Mouse (Mus musculus) heart, embryonic 10.5 days (tissue): Measurements from ENCODE around the gene Eomes. TPM values are rescaled to one million over a fixed set of nuclear protein-coding genes. Genes with fewer than 3 reads are reported as not detected.

Experiments used
- DNase-seq: peaks from one replicate; pipeline ENCODE4 v3.0.0-alpha.2; 2017; ENCODE audit warnings: low spot score
- H3K27ac ChIP-seq: fragments of 300-500 bp; sonication (generic); 2 replicates; pipeline ENCODE4 v1.5.1; 2016; ENCODE audit warnings: mild to moderate bottlenecking
- H3K27me3 ChIP-seq: fragments of 300-500 bp; sonication (generic); 2 replicates; pipeline ENCODE4 v1.6.1; 2016; ENCODE audit warnings: mild to moderate bottlenecking; ENCODE audit not compliant: poor library complexity, insufficient read depth, severe bottlenecking
- H3K36me3 ChIP-seq: fragments of 300-500 bp; sonication (generic); 2 replicates; pipeline ENCODE4 v1.6.1; 2016; ENCODE audit warnings: mild to moderate bottlenecking, moderate library complexity
- H3K4me1 ChIP-seq: fragments of 300-500 bp; sonication (generic); 2 replicates; pipeline ENCODE4 v1.6.1; 2016; ENCODE audit warnings: mild to moderate bottlenecking
- H3K4me3 ChIP-seq: fragments of 300-500 bp; sonication (generic); 2 replicates; pipeline ENCODE4 v1.5.1; 2016; ENCODE audit warnings: mild to moderate bottlenecking, moderate library complexity
- H3K9me3 ChIP-seq: fragments of 300-500 bp; sonication (generic); 2 replicates; pipeline ENCODE4 v1.6.1; 2016; ENCODE audit warnings: mild to moderate bottlenecking, moderate library complexity
- WGBS: fragments of 180-500 bp; shearing (Covaris S2); methylation state at CpG from one replicate; pipeline ENCODE4 v1.1.7; 2016; 5-methylcytosine and 5-hydroxymethylcytosine counted together
- polyA plus RNA-seq: library from polyadenylated mRNA; unstranded; fragments of >200 nt; fragmentation: Nextera tagmentation; extraction: Ambion mirVana; gene quantifications from 2 replicates; pipeline ENCODE4 v1.2.1, GENCODE M21; 2016

The Eomes gene
- polyA plus RNA-seq, 1 experiment from 2014 or later = 0.13 TPM

DNA sequence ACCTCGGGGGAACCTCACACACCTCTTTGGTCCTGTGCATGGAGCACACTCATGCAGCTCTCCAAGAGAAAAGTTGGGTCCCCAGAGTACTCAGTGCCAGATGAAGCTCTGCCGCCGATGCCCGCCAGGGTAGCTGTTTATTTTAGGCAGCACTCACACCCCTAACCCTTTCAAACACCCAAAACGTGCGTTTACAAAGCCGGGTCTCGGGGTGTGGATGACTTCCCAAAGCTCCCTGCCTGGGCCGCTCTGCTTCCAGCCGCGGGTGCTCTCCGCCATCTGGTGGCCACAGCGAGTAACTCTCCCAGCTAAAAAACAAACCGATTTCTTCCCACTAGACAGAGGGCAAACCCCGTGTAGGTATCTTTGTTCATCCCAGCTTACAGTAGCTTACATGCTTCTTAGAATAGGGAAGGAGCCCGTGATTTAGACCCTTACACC, 11.6 kb downstream of the Eomes start:
- peak; percentile 87 for DNase-seq
- Histone ChIP-seq H3K27me3 (peaks cover 47% of the 10 kb centered on the region), H3K36me3 (no peaks in the 10 kb centered on the region), H3K4me3 (peak overlapping the region; percentile 62), H3K27ac (no peak overlapping the region), H3K9me3 (no peaks in the 10 kb centered on the region), H3K4me1 (peaks cover 12% of the 10 kb centered on the region; the same call in 1 of the 2 replicates)
- WGBS = under 1% methylated on average over 16 of the region's 16 CpGs

DNA sequence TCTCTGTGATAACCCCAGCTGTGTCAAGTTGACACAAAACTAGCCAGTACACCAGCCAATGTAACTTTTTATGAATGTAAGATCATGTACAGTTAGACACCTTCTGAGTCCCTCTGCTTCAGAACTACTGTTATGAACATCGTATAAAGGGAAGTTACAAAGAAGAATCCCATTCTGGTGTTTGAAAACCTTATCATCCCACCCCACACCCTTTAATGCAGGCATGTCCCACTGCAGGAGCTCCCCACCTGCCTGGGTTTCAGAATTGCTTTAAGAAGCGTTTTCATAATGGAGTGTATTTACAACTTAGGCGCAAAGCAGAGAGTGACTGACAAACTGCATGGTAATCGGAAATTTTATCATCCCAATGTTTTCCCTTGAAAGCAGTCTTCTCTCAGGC, 13.2 kb downstream of the Eomes start:
- no peak for DNase-seq
- no peaks in the 10 kb centered on the region for H3K9me3 ChIP-seq
- H3K36me3 ChIP-seq = no peaks in the 10 kb centered on the region
- WGBS = 82% methylated on average over 4 of the region's 4 CpGs
- H3K27me3 ChIP-seq = peaks cover 31% of the 10 kb centered on the region
- no peak overlapping the region for H3K27ac ChIP-seq
- no peak overlapping the region for H3K4me3 ChIP-seq
- H3K4me1 ChIP-seq = peaks cover 12% of the 10 kb centered on the region; the same call in 1 of the 2 replicates

DNA sequence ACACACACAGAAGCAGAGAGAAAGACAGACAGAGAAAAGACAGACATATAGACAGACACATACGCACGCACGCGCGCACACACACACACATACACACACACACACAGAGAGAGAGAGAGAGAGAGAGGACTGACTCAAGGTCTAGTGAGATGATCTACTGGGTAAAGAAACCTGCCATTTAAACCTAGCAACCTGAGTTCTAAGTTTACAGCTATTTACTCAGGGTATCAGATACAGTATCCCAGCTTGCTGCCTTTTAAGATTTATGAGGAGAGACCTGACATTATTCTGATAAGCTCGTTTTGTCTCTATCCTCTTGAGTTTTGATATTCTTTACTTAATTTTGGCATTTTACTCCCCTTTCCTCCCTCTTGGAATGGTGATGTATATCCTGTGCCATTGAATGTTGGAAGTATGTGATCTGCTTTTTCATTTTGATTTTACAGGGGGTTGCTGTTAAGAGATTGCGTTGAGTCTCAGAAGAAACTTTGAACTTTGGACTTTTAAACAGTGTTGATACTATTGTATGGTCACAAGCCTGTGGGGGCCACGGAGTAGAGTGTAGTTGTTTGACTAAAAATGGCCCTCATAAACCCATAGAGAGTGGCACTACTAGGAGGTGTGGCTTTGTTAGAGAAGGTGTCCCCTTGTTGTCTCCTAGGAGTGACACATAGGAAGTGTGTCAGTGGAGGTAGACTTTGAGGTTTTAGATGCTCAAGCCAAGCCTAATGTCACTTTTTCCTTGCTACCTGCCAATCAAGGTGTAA, 15.1 kb downstream of the Eomes start:
- Histone ChIP-seq H3K4me1 (peaks cover under 1% of the 10 kb centered on the region; the same call in 1 of the 2 replicates), H3K4me3 (no peak overlapping the region), H3K27me3 (peaks cover 12% of the 10 kb centered on the region; the same call in 1 of the 2 replicates), H3K9me3 (no peaks in the 10 kb centered on the region), H3K36me3 (no peaks in the 10 kb centered on the region), H3K27ac (no peak overlapping the region)
- 79% methylated on average over 8 of the region's 8 CpGs for WGBS
- no peak for DNase-seq

DNA sequence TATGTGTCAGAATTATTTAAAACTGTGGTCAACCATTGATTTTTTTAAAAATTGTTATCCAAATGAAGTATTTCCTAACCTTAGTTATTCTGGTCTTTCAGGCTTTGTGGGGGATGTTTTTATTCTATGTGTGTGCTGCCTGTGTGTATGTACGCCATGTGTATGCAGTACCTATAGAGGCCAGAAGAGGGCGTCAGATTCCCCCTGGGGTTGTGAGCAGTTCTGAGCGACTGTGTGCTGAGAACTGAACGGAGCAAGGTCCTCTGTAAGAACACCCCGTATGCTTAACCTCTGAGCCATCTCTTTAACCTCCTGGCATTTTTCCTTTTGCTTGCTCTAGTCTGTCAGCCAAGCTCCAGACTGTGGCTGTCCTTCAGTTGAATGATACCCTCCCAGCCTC, 16.1 kb downstream of the Eomes start:
- no peak for DNase-seq
- no peak overlapping the region for H3K4me3 ChIP-seq
- H3K27me3 ChIP-seq = peaks cover 8% of the 10 kb centered on the region; the same call in 1 of the 2 replicates
- no peaks in the 10 kb centered on the region; the same call in 1 of the 2 replicates for H3K4me1 ChIP-seq
- no peaks in the 10 kb centered on the region for H3K9me3 ChIP-seq
- 92% methylated on average over 5 of the region's 5 CpGs for WGBS
- H3K36me3 ChIP-seq = no peaks in the 10 kb centered on the region
- H3K27ac ChIP-seq = no peak overlapping the region

DNA sequence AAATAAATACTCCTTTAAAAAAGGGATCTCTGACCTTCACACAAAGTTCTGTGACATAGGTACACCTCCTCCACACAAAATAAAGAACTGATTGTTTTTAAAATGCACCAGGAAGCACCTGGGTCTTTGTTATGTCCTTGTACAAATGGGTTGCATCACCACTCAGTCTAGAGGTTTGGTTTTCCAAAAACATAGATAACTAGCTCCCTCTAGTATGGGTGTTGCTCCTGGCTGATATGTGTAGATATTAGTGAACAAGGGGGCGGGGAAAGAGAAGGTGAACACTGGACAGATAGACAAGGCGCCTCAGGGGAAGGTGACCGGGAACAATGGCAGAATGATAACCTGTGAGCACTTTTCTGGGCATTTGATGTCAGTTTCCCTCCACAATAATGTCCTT, 17.9 kb downstream of the Eomes start:
- Histone ChIP-seq H3K4me3 (no peak overlapping the region), H3K9me3 (no peaks in the 10 kb centered on the region), H3K27me3 (peaks cover 8% of the 10 kb centered on the region; the same call in 1 of the 2 replicates), H3K4me1 (no peaks in the 10 kb centered on the region), H3K36me3 (no peaks in the 10 kb centered on the region), H3K27ac (no peak overlapping the region)
- DNase-seq = no peak
- WGBS = 83% methylated on average over 3 of the region's 3 CpGs

DNA sequence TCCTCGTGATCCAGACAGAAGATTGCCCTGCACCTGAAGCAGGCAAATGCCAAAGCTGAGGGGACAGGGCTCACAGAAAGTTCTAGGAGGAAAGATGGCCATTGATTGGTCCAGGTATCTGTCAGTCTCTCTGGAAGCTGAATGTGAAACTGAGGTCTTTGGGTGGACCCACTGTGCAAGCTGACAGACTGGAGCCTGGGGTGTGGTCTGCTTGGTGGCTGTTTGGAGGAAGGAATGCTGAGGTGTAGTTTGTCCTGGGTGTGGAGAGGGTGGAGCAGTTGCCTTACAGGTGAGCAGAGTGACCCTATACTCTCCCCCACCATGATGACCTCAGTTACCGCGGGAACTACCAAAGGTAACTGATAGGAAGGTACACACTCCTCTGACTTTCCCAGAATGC, 18.9 kb downstream of the Eomes start:
- no peak overlapping the region for H3K4me3 ChIP-seq
- no peaks in the 10 kb centered on the region for H3K27me3 ChIP-seq
- peak; percentile 68 for DNase-seq
- no peaks in the 10 kb centered on the region for H3K4me1 ChIP-seq
- no peaks in the 10 kb centered on the region for H3K36me3 ChIP-seq
- WGBS = 86% methylated on average over 3 of the region's 3 CpGs
- no peak overlapping the region for H3K27ac ChIP-seq
- no peaks in the 10 kb centered on the region for H3K9me3 ChIP-seq

DNA sequence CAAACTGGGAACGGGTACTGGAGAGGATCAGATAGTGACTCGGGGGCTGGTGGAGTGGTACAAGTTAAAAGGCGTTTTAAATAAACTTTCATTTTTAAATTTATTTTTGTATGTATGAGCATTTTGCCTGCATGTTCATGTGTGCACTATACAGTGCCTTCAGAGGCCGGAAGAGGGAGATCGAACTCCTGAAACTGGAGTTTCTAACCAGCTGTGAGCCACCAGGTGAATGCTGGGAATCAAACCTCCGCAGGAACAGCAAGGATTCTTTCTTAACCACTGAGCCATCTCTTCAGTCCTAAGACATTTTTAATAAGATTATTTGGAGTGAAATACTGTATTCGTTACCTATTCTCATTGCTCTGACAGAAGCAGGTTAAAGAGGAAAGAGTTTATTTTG, 20.0 kb downstream of the Eomes start:
- Histone ChIP-seq H3K27me3 (no peaks in the 10 kb centered on the region), H3K36me3 (no peaks in the 10 kb centered on the region), H3K9me3 (no peaks in the 10 kb centered on the region), H3K27ac (no peak overlapping the region), H3K4me1 (no peaks in the 10 kb centered on the region), H3K4me3 (no peak overlapping the region)
- DNase-seq = peak; percentile 20
- WGBS = 59% methylated on average over 7 of the region's 7 CpGs

DNA sequence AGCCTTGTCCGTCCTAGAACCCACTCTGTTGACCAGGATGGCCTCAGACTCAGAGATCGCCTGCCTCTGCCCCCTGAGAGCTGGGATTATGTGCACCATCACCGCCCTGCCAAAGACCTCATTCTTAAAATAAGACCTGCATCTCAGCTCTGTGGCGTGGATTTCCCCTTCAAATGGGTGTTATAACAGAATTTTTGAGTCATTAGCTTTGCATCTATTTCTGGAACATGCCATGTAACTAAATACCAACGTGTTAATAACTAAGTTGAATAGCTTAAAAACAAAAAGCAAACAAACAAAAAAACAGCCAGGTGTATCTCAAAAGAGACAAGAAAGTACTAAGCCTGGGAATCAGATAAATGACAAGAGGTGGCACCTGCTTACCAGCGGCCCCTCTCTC, 23.0 kb downstream of the Eomes start:
- H3K27ac ChIP-seq = no peak overlapping the region
- H3K9me3 ChIP-seq = no peaks in the 10 kb centered on the region
- WGBS = 79% methylated on average over 6 of the region's 6 CpGs

DNA sequence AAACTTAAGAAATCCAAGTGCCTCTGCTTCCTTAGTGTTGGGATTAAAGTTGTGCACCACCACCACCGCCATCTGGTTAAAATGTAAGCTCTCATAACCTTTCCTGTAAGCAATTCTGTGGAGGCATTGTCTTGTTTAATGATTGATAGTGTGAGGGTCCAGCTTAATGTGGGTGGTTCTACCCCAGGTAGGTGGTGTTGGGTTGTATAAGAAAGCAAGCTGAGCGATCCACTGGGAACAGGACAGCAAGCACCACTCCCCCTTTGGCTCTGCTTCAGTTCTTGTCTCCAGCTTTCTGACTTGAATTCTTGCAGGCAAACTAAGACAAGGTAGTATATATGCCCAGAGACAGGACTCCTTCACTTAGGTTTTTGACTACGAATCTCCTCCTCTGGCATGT, 26.6 kb downstream of the Eomes start:
- Histone ChIP-seq H3K4me3 (no peak overlapping the region), H3K27ac (no peak overlapping the region), H3K36me3 (no peaks in the 10 kb centered on the region), H3K9me3 (no peaks in the 10 kb centered on the region), H3K4me1 (peaks cover 29% of the 10 kb centered on the region), H3K27me3 (no peaks in the 10 kb centered on the region)
- DNase-seq = no peak
- 85% methylated on average over 3 of the region's 3 CpGs for WGBS

More for the DNA sequence above, 23.0 kb downstream of the Eomes start:
- Histone ChIP-seq H3K4me1 (no peaks in the 10 kb centered on the region), H3K4me3 (no peak overlapping the region), H3K27me3 (no peaks in the 10 kb centered on the region), H3K36me3 (no peaks in the 10 kb centered on the region)
- DNase-seq = no peak

DNA sequence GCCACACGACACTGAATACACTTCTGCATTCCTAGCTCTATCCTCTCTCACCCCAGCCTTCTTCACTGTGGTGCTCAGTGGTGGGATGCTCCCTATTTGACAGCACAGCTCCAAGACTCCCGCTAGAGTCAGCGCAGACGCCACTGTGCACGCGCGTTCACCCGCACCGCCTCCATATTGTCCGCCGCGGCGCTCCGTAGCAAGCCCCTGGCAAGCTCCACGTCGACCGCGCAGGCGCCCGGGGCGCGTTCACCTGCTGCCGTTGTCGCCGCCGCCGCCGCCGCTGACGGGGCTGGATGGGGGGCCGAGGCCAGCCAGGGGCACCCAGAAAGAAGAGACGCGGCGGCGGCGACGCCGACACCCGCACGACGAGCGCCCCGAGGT, 28.0 kb downstream of the Eomes start, which contains the start of gene Golga4:
Gene Golga4, plus strand, starts transcription at position 248 of the 384 bp plus-strand sequence.
- Histone ChIP-seq H3K36me3 (peaks cover 5% of the 10 kb centered on the region; the same call in 1 of the 2 replicates), H3K4me3 (peak within 1 kb of the TSS; percentile 94), H3K9me3 (no peaks in the 10 kb centered on the region), H3K27me3 (no peaks in the 10 kb centered on the region), H3K27ac (peak within 1 kb of the TSS; percentile 97), H3K4me1 (peaks cover 41% of the 10 kb centered on the region)
- DNase-seq = peak; percentile 95
- under 1% methylated on average over 43 of the region's 43 CpGs for WGBS

DNA sequence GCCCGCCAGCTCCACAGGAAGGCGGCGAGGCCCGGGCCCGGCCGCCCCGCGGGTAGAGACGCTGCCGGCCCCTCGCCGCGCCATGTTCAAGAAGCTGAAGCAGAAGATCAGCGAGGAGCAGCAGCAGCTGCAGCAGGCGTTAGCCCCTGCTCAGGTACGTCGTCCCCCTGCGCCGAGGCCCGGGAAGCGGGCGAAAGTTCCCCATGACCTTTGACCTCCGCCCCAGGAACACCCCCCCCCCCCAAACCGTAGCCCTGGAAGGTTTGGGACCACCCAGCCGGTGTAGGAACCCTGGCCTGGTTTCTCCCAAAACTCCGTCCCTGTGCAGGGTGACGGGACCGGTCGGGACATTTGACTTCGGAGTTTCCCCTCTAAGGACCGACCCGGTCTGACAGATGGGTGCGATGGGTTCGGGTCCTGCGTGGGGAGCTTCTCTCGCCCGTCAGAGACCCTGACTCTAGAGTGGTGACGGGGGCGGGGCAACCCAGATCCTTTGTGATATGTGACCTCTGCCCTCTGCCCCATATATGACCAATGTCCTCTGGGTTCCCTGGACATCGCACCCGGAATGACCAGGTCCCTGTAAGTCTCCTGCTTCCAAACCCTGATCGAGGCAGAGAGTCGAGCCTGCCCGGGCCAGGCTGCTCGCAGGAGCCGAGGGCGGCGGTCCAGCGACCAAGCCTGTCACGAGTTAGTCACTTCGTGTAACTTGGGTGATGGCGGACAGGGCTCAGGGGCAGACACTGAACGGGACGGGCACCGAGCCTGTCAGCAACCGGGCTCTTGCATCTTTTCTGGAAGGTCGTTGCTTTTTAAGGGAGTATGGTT, 28.6 kb downstream of the Eomes start:
- no peaks in the 10 kb centered on the region for H3K27me3 ChIP-seq
- under 1% methylated on average over 57 of the region's 57 CpGs for WGBS
- H3K9me3 ChIP-seq = no peaks in the 10 kb centered on the region
- H3K27ac ChIP-seq = peak overlapping the region; percentile 97
- peak; percentile 81 for DNase-seq
- peaks cover 47% of the 10 kb centered on the region for H3K4me1 ChIP-seq
- H3K36me3 ChIP-seq = peaks cover 5% of the 10 kb centered on the region; the same call in 1 of the 2 replicates
- peak overlapping the region; percentile 94 for H3K4me3 ChIP-seq

DNA sequence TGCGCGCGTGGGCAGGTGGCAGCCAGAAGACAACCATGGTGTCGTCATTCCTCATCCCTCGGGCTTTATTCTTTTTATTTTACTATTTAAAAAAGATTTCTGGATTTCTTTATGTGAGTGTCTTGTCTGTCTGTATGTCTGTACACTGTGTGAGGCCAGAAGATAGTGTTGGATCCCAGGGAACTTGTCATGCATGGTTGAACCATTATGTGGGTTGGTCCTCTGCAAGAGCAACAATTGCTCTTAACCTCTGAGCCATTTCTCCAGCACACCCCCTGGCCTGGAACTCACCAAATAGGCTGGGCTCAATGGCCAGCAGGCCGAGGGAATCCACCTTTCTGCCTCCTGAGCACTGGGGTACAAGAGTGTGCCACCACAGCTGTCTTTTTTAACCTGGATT, 29.5 kb downstream of the Eomes start:
- H3K27me3 ChIP-seq = no peaks in the 10 kb centered on the region
- no peak for DNase-seq
- no peaks in the 10 kb centered on the region for H3K9me3 ChIP-seq
- H3K4me3 ChIP-seq = peak overlapping the region; percentile 94
- H3K4me1 ChIP-seq = peaks cover 57% of the 10 kb centered on the region
- 83% methylated on average over 6 of the region's 6 CpGs for WGBS
- H3K36me3 ChIP-seq = peaks cover 5% of the 10 kb centered on the region; the same call in 1 of the 2 replicates
- H3K27ac ChIP-seq = no peak overlapping the region

DNA sequence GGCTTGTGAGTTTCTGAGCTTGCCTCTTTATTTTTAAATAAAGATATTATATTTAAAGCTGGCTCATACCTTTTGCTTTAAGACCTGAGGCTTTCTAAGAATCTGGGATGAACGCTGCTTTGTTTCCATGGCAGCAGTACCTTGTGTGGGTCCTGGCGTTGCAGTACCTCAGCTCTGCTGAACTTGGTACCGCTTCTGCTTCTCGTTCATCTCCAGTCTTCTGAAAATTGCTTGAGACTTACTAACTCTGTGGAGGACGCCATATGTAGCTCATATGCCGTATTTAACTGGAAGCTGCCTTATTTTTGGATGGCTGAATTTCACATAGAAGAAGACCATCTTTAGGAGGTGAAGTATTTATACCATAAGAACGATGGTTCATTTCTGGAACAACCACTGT, 30.6 kb downstream of the Eomes start:
- no peak overlapping the region for H3K27ac ChIP-seq
- H3K36me3 ChIP-seq = peaks cover 5% of the 10 kb centered on the region; the same call in 1 of the 2 replicates
- DNase-seq = no peak
- peaks cover 64% of the 10 kb centered on the region for H3K4me1 ChIP-seq
- H3K27me3 ChIP-seq = no peaks in the 10 kb centered on the region
- H3K4me3 ChIP-seq = no peak overlapping the region
- WGBS = 86% methylated on average over 7 of the region's 7 CpGs
- H3K9me3 ChIP-seq = no peaks in the 10 kb centered on the region
